8 mouse cellular contexts compared by ENCODE assay signal in the genomic region with DNA sequence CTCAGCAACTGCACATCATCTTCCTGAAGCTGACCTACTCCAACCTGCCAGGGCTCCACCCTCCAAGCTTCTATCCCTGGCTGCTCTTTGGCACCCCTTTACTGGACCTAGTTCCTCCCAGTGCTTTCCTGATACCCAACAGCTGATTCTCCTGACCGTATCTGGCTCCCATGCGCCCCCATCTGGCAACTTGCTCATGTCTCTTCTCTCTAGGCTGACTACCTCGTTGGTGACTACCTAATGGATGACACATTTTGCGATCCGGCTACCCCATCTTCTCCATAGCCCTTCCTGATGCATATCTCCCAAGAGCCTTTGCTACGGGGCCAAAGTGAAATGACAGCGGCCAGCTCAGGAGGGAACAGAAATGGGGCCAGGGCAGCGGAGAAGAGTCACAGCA. TPM values are rescaled to one million over a fixed set of nuclear protein-coding genes. Genes with fewer than 3 reads are reported as not detected.
DNase-seq lines count a peak whose midpoint lies in the region.

No protein-coding gene starts in this region.

- no peak overlapping the region for H3K4me3 ChIP-seq in limb, embryonic 10.5 days

- intact Hi-C loops in gastrocnemius, postnatal 14 days (cut with DNase I; ENCODE audit: low total_unique reads), result loop anchor here (10.0 kb wide), 1 partner anchor 162 kb away; the partner anchor contains the start of gene Bmp6

- peaks cover 99% of the 10 kb centered on the region for H3K36me3 ChIP-seq in limb, embryonic 10.5 days

- no peaks in the 10 kb centered on the region for H3K4me1 ChIP-seq in limb, embryonic 10.5 days

- 85% methylated on average over 8 of the region's 8 CpGs for WGBS in limb, embryonic 10.5 days

- H3K27me3 ChIP-seq in limb, embryonic 10.5 days (ENCODE audit: low read depth, poor library complexity, severe bottlenecking), result no peaks in the 10 kb centered on the region

- no peaks in the 10 kb centered on the region for H3K9me3 ChIP-seq in limb, embryonic 10.5 days (replicated peaks)

- H3K27ac ChIP-seq in limb, embryonic 10.5 days, result no peak overlapping the region

- peak; percentile 53 for DNase-seq in adrenal gland, adult 2 months
- DNase-seq in adrenal gland, adult 8-10 months, result no peak
- peak; percentile 36 for DNase-seq in left cerebral cortex, adult 11 months (ENCODE audit: low spot score)
- no peak for DNase-seq in left cerebral cortex, adult 8-10 months (ENCODE audit: low spot score in 2 of 2)
- DNase-seq in ZHBTc4 (ENCODE audit: low read depth, low spot score), result peak; percentile 45
- DNase-seq in gastrocnemius, postnatal 14 days, result peak; percentile 59
- peak; percentile 40 for DNase-seq in limb, embryonic 10.5 days (ENCODE audit: low spot score)
- peak; percentile 24 to 51 for DNase-seq in spleen, postnatal 14 days (ENCODE audit: low spot score in 2 of 2)

RNA-seq across cellular contexts. Expression of gene Txndc5, which starts 22.3 kb away (rescaled TPM):
- 100 to 1,000 TPM; 150 to 169 TPM for total RNA-seq in adrenal gland, adult 2 months (2021)
- polyA plus RNA-seq in adrenal gland, adult 2 months (2012; rRNA removed), result 299 and 338 TPM in 2 replicates
- total RNA-seq in adrenal gland, adult 8-10 months (2022), result 100 to 1,000 TPM; 177 to 226 (median 199) TPM
- 10 to 100 TPM; 54.9 to 60.8 (median 58.6) TPM for total RNA-seq in left cerebral cortex, adult 8-10 months (2022)
- 10 to 100 TPM; 36.4 to 46.9 TPM for total RNA-seq in gastrocnemius, postnatal 14 days (2021)
- 188 TPM in 2 replicates for polyA plus RNA-seq in limb, embryonic 10.5 days (2016; fragmentation: Nextera tagmentation; extraction: Ambion mirVana)

Comparison
In these comparisons a context has a peak if more than half of its experiments do, and no peak if none do; other contexts are left out.
1. DNase-seq: peak in adrenal gland, adult 2 months (single experiment), left cerebral cortex, adult 11 months (single experiment), ZHBTc4 (single experiment), gastrocnemius, postnatal 14 days (single experiment), limb, embryonic 10.5 days (single experiment) and spleen, postnatal 14 days (2 of 2); none in adrenal gland, adult 8-10 months (single experiment) and left cerebral cortex, adult 8-10 months (0 of 2).